Mouse (Mus musculus) midbrain, embryonic 13.5 days (tissue): ENCODE measurements around the gene Sertad3. TPM values are rescaled to one million over a fixed set of nuclear protein-coding genes. Genes with fewer than 3 reads are reported as not detected.

Source experiments
- ATAC-seq: fragments of 200-750 bp; cut with Nextera tagmentation; 2 replicates; pipeline ENCODE4 v1.8.0; 2017; ENCODE audit warnings: mild to moderate bottlenecking, moderate TSS enrichment, moderate library complexity
- H3K27ac ChIP-seq: fragments of 300-500 bp; sonication (generic); 2 replicates; pipeline ENCODE4 v1.5.1; 2015; ENCODE audit warnings: inconsistent platforms, mild to moderate bottlenecking, moderate library complexity
- H3K27me3 ChIP-seq: fragments of 300-500 bp; sonication (generic); 2 replicates; pipeline ENCODE4 v1.6.1; 2015; ENCODE audit warnings: mild to moderate bottlenecking, inconsistent platforms
- H3K36me3 ChIP-seq: fragments of 300-500 bp; sonication (generic); 2 replicates; pipeline ENCODE4 v1.6.1; 2015; ENCODE audit warnings: mild to moderate bottlenecking, inconsistent platforms
- H3K4me1 ChIP-seq: fragments of 300-500 bp; sonication (generic); replicated peaks from 2 replicates; pipeline ENCODE4 v1.6.1; 2015; ENCODE audit warnings: inconsistent platforms
- H3K4me2 ChIP-seq: fragments of 300-500 bp; sonication (generic); replicated peaks from 2 replicates; pipeline ENCODE4 v1.6.1; 2015; ENCODE audit warnings: moderate library complexity, mild to moderate bottlenecking, inconsistent platforms
- H3K4me3 ChIP-seq: fragments of 300-500 bp; sonication (generic); replicated peaks from 2 replicates; pipeline ENCODE4 v1.5.1; 2015; ENCODE audit warnings: mild to moderate bottlenecking, inconsistent platforms
- H3K9ac ChIP-seq: fragments of 300-500 bp; sonication (generic); replicated peaks from 2 replicates; pipeline ENCODE4 v1.6.1; 2015; ENCODE audit warnings: mild to moderate bottlenecking, inconsistent platforms
- H3K9me3 ChIP-seq: fragments of 300-500 bp; sonication (generic); 2 replicates; pipeline ENCODE4 v1.6.1; 2016; ENCODE audit warnings: mild to moderate bottlenecking, inconsistent platforms
- WGBS: fragments of 180-500 bp; shearing (Covaris S2); methylation state at CpG from one replicate; pipeline ENCODE4 v1.1.7; 2015; 5-methylcytosine and 5-hydroxymethylcytosine counted together
- polyA plus RNA-seq: library from polyadenylated mRNA; unstranded; fragments of >200 nt; fragmentation: Nextera tagmentation; extraction: Ambion mirVana; gene quantifications from 2 replicates; pipeline ENCODE4 v1.2.1, GENCODE M21; 2015

Gene Sertad3
- polyA plus RNA-seq, 1 experiment from 2014 or later = 12.4 TPM

DNA sequence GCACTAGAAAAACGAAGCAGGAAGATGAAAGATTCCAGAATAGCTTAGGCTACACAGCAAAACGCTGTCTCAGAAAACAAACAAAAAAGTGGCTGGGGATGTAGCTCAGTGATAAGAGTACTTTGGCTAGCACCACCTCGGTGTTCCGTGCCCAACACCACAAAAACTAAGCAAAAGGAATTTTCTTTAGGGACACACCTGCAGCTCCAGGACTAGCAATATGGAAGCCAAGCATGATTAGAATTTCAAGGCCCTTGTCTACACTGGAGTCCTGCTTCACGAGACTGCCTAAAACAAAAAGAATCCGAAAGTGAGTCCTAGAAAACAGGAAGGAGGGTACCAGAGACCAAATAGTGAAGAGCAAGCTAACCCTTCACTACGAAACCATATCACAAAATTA, 972 bp upstream of the Sertad3 start:
- Histone ChIP-seq H3K27ac (peak overlapping the region; percentile 48; the same call in 1 of the 2 replicates), H3K4me1 (peaks cover 7% of the 10 kb centered on the region; the same call in 1 of the 2 replicates), H3K36me3 (peaks cover 9% of the 10 kb centered on the region), H3K9me3 (no peaks in the 10 kb centered on the region), H3K4me2 (peak overlapping the region; percentile 78), H3K9ac (no peak overlapping the region), H3K4me3 (peak overlapping the region; percentile 66), H3K27me3 (no peaks in the 10 kb centered on the region)
- WGBS = 39% methylated on average over 7 of the region's 7 CpGs
- no peak for ATAC-seq

DNA sequence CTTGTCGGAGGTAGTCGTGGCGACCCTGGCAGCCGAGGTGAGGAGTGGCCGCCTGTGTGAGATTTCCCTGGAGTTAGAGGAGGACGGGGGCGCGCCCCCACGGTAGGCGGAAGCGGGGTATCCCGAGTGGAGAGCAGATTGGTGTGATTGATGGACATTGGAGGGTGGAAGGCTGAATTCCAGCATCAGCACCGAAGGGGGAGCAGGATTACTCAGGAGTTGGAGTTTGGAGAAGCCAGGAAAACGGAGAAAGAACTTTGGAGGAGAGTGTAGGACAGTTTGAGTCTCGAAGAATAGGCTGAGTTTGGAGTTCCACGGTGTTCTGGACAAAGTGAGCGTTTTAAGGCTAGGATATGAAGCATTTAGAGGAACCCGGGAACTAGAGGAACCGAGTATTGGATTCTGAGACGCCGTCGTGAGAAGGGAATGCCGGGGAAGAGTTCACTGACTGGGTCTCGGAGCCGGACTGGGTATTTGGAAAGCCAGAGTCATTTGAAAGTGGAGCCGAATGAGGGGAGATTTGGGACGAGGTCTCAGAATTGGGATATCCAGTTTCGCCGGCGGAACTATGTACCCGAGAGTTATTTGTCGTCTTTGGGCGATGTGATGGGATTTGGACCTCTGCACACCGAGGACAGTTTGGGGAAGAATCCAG, 394 bp downstream of the Sertad3 start:
- Histone ChIP-seq H3K27ac (peak overlapping the region; percentile 88), H3K36me3 (peaks cover 15% of the 10 kb centered on the region), H3K4me1 (peaks cover 7% of the 10 kb centered on the region; the same call in 1 of the 2 replicates), H3K9ac (peak overlapping the region; percentile 69), H3K4me3 (peak overlapping the region; percentile 66), H3K4me2 (peak overlapping the region; percentile 78), H3K9me3 (no peaks in the 10 kb centered on the region), H3K27me3 (no peaks in the 10 kb centered on the region)
- whole genome bisulfite sequencing = under 1% methylated on average over 34 of the region's 34 CpGs
- no peak for ATAC-seq

DNA sequence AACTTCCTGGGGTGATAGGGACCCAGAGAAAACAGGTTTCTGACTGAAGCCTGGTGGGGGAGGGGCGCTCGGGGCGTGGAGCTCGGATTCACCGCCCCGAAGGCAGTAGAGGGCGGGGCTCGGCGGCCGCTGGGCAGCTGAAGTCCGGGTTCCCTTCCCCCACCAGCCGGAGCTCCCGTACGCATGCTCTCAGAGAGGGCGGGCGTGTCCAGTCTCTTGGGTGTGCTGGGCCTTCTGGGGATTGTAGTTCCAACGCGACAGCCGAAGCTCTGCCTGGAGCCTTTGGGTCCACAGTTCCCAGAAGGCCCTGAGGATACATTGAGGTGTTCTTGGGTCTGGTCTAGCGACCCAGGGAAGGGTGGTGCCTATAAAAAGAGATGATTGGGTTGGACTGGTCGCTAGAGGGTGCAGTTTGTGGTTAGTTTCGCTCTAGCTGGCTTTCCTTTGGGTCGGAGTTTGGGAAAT, 954 bp downstream of the Sertad3 start:
- peaks cover 15% of the 10 kb centered on the region for H3K36me3 ChIP-seq
- peak overlapping the region; percentile 88 for H3K27ac ChIP-seq
- peaks cover 7% of the 10 kb centered on the region; the same call in 1 of the 2 replicates for H3K4me1 ChIP-seq
- no peaks in the 10 kb centered on the region for H3K27me3 ChIP-seq
- peak overlapping the region; percentile 66 for H3K4me3 ChIP-seq
- no peaks in the 10 kb centered on the region for H3K9me3 ChIP-seq
- H3K4me2 ChIP-seq = peak overlapping the region; percentile 78
- WGBS = 0% methylated on average over 23 of the region's 23 CpGs
- H3K9ac ChIP-seq = peak overlapping the region; percentile 69
- ATAC-seq = peak; percentile 94

DNA sequence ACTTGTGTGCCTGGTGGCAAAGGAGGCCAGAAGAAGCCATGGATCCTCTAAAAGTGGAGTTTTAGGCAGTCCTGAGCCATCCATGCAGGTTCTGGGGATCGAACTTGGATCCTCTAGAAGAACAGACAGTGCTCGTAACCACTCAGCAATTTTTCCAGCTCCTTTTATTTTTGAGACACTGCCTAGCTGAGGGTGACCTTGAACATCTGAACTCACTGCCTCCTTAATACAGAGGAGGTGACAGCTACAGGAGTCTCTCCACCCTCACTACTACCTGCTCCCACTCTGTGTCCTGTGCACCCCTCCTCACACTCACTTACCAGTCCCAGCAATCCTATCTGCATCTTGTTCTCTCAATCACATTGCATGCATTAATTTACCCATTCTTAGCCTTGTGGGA, 2.0 kb downstream of the Sertad3 start:
- ATAC-seq = no peak
- no peak overlapping the region for H3K4me3 ChIP-seq
- H3K9ac ChIP-seq = peak overlapping the region; percentile 28; the same call in 1 of the 2 replicates
- H3K36me3 ChIP-seq = peaks cover 15% of the 10 kb centered on the region
- no peak overlapping the region for H3K4me2 ChIP-seq
- H3K4me1 ChIP-seq = peaks cover 8% of the 10 kb centered on the region
- H3K9me3 ChIP-seq = no peaks in the 10 kb centered on the region
- WGBS = 95% methylated on average over 2 of the region's 2 CpGs
- H3K27me3 ChIP-seq = no peaks in the 10 kb centered on the region
- no peak overlapping the region for H3K27ac ChIP-seq

DNA sequence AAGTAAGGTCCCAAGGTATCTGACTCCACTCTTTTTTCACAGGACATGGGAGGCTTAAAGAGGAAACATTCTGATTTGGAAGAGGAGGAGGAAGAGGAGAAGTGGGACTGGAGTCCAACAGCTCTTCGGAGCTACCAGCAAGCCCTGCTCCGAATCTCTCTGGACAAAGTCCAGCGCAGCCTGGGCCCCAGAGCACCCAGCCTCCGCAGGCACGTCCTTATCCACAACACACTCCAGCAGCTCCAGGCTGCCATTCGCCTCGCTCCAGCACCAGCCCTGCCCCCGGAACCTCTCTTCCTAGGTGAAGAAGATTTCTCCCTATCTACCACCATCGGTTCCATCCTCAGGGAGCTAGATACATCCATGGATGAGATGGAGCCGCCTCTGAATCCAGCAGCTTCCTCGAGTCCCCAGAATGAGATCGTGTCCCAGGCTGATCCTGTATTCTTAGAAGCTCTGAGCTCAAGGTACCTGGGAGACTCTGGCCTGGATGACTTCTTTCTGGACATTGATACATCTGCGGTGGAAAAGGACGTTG, 2.6 kb downstream of the Sertad3 start:
- Histone ChIP-seq H3K9me3 (no peaks in the 10 kb centered on the region), H3K4me1 (peaks cover 12% of the 10 kb centered on the region), H3K27ac (no peak overlapping the region), H3K36me3 (peaks cover 15% of the 10 kb centered on the region), H3K9ac (peak overlapping the region; percentile 28; the same call in 1 of the 2 replicates), H3K4me3 (no peak overlapping the region), H3K4me2 (no peak overlapping the region), H3K27me3 (no peaks in the 10 kb centered on the region)
- WGBS = 94% methylated on average over 14 of the region's 14 CpGs
- ATAC-seq = no peak

DNA sequence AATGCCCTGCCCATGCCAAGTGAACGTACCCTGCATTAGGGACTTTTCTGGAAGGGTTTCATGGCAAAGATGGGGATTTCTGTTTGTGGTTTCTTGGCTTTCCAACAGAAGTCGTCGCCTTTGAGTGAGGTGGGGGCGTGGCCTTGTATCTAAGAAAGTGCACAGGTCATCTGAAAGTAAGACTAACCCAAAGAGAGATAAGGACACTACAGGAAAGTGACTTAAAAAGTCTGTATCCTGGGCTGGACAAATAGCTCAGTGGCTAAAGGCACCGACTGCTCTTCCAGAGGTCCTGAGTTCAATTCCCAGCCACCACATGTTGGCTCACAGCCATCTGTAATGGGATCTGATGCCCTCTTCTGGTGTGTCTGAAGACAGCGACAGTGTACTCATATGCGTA, 5.0 kb downstream of the Sertad3 start:
- 85% methylated on average over 7 of the region's 7 CpGs for WGBS
- ATAC-seq = no peak
- no peak overlapping the region for H3K27ac ChIP-seq
- peaks cover 15% of the 10 kb centered on the region for H3K36me3 ChIP-seq
- no peak overlapping the region for H3K4me3 ChIP-seq
- no peak overlapping the region for H3K9ac ChIP-seq
- H3K9me3 ChIP-seq = no peaks in the 10 kb centered on the region
- H3K4me1 ChIP-seq = peaks cover 21% of the 10 kb centered on the region
- H3K4me2 ChIP-seq = no peak overlapping the region
- H3K27me3 ChIP-seq = no peaks in the 10 kb centered on the region

DNA sequence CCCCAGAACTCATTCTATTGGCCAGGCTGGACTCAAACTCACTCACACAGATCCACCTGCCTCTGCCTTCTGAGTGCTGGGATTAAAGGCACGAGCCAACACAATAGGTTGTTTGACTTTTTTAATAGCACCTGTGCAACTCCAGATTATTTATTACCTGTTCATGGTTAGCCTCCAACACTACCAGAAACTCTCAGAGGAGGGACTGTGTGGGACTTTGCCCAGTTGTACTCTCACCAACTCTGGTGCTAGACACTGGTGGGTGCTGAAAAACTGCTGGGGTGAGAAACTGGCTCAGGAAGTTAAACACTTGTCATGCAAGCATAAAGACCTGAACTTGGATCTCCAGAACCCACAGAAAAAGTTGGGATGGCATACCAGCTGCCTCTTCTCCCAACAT, 6.2 kb downstream of the Sertad3 start:
- 78% methylated on average over 1 of the region's 1 CpGs for WGBS
- no peak for ATAC-seq

DNA sequence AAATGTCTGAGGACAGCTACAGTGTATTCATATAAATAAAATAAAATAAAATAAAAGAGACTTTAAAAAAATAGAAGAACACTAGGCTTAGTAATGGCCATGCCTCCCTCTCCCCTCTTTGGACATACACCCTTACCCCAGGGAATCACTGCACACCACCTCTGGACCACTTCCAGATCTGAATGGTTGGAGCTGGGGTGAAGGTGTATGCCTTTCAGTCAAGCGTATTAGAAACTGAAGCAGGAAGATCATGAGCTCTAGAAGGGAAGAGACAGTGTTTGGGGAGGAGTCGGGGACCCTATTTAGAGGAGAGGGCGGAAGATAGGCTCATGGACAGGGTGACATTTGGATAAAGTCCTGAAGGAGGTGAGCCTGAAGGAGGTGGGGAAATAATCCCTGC, 6.9 kb downstream of the Sertad3 start:
- Histone ChIP-seq H3K27me3 (peaks cover 4% of the 10 kb centered on the region; the same call in 1 of the 2 replicates), H3K27ac (no peak overlapping the region), H3K4me1 (peaks cover 14% of the 10 kb centered on the region), H3K36me3 (peaks cover 15% of the 10 kb centered on the region), H3K9me3 (no peaks in the 10 kb centered on the region), H3K4me3 (no peak overlapping the region), H3K9ac (no peak overlapping the region), H3K4me2 (no peak overlapping the region)
- no peak for ATAC-seq
- WGBS = 67% methylated on average over 3 of the region's 3 CpGs

More for the DNA sequence above, 6.2 kb downstream of the Sertad3 start:
- Histone ChIP-seq H3K4me1 (peaks cover 21% of the 10 kb centered on the region), H3K27ac (no peak overlapping the region), H3K9ac (no peak overlapping the region), H3K4me3 (no peak overlapping the region), H3K36me3 (peaks cover 15% of the 10 kb centered on the region), H3K27me3 (no peaks in the 10 kb centered on the region), H3K9me3 (no peaks in the 10 kb centered on the region), H3K4me2 (no peak overlapping the region)

DNA sequence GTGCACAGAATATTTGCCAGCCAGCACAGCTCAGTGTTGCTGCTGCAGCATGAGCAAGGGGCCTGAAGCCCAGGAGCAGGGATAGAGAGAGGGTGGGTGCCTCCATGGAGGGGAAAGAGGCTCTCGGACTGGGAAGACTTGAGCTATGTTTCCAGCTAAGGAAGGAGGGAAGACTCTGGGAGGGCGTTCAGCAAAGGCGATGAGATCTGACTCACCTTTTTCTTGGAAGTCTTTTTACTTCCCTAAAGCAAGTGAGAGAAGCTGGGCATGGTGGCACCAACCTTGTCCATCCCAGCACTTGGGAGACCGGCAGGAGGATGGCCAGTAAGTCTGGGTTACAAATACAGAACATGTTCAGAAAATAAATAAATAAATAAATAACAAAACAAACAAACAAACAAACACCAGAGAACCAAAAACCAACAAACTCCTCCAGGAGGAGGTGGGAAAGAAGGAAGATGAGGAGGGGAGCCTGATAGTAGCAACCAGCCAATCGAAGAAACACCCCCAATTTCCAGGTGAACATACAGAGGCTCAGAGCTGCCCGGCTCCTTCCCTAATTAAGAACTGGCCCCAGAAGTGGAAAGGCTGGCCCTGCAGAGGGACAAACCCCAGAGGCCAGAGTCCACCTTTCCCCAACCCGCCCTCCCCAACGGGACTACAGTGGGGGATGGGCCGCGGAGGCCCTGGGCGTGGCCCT, 7.5 kb downstream of the Sertad3 start:
- H3K27me3 ChIP-seq = peaks cover 7% of the 10 kb centered on the region; the same call in 1 of the 2 replicates
- ATAC-seq = peak; percentile 61
- no peak overlapping the region for H3K27ac ChIP-seq
- WGBS = 13% methylated on average over 11 of the region's 11 CpGs
- H3K4me2 ChIP-seq = peak overlapping the region; percentile 60
- H3K9ac ChIP-seq = peak overlapping the region; percentile 60; the same call in 1 of the 2 replicates
- H3K36me3 ChIP-seq = peaks cover 15% of the 10 kb centered on the region
- H3K4me1 ChIP-seq = peaks cover 14% of the 10 kb centered on the region
- no peaks in the 10 kb centered on the region for H3K9me3 ChIP-seq
- H3K4me3 ChIP-seq = peak overlapping the region; percentile 33

DNA sequence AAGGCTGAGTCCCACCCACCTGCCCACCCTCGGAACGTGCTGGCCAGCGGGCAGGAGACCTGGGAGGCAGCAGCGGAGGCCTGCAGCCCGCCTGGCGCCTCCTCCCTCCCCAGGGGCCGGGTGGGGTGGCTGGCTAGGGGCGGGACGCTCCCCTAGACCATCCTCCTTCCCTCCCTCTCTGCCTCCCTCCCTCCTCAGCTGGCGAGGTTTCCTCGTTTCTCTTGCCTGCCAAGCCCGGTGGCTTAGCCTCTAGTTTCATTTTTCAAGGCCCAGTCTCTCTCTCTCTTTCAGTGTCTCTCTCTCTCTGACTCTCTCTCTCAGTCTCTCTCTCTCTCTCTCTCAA, 8.0 kb downstream of the Sertad3 start:
- peaks cover 7% of the 10 kb centered on the region; the same call in 1 of the 2 replicates for H3K27me3 ChIP-seq
- 0% methylated on average over 10 of the region's 12 CpGs for WGBS
- peak overlapping the region; percentile 33 for H3K4me3 ChIP-seq
- H3K4me1 ChIP-seq = peaks cover 18% of the 10 kb centered on the region
- peak overlapping the region; percentile 60; the same call in 1 of the 2 replicates for H3K9ac ChIP-seq
- peak overlapping the region; percentile 60 for H3K4me2 ChIP-seq
- no peaks in the 10 kb centered on the region for H3K9me3 ChIP-seq
- peak; percentile 65 for ATAC-seq
- peaks cover 10% of the 10 kb centered on the region for H3K36me3 ChIP-seq
- H3K27ac ChIP-seq = no peak overlapping the region

DNA sequence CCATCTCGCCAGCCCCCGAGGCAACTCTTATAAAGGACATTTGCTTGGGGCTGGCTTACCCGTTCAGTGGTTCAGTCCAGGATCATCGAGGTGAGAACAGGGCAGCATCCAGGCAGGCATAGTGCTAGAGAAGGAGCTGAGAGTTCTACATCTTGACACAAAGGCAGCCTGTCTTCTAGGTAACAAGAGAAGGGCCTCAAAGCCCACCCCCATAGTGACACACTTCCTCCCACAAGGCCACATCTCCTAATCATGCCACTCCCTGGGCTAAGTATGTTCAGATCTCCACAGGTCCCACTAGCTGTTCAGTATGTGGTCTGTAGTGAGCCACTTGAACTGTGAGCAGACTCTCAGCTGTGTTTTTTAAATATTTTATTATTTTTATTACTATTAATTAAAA, 10.3 kb downstream of the Sertad3 start:
- H3K4me2 ChIP-seq = no peak overlapping the region
- WGBS = 88% methylated on average over 4 of the region's 4 CpGs

More for the DNA sequence above, 10.3 kb downstream of the Sertad3 start:
- no peak for ATAC-seq
- H3K4me1 ChIP-seq = peaks cover 29% of the 10 kb centered on the region
- H3K27me3 ChIP-seq = peaks cover 9% of the 10 kb centered on the region; the same call in 1 of the 2 replicates
- H3K27ac ChIP-seq = no peak overlapping the region
- no peaks in the 10 kb centered on the region for H3K36me3 ChIP-seq
- H3K9ac ChIP-seq = no peak overlapping the region
- H3K9me3 ChIP-seq = no peaks in the 10 kb centered on the region
- H3K4me3 ChIP-seq = no peak overlapping the region
